19 mouse cellular contexts compared by ENCODE assay signal in genomic region chr5:140174066-140174465, GRCm38 (mm10).
DNase-seq lines count a peak whose midpoint lies in the region; ATAC-seq and TF ChIP-seq lines count a peak whose summit lies in the region.
"Had no signal": no experiment of that assay in that cellular context is flagged by ENCODE, and none has a peak within 500 bp of the region (broad histone marks: within the 10 kb centered on the region; RNA-seq: fewer than 3 reads in every experiment).

No protein-coding gene starts in this region.

- no peak for DNase-seq in limb, embryonic 10.5 days (ENCODE audit: low spot score)
- DNase-seq in brain, embryonic 14.5 days (ENCODE audit: low read depth) = peak; percentile 66
- DNase-seq in retina, embryonic 14.5 days (ENCODE audit: low spot score) = no peak
- DNase-seq in lung, postnatal 4 days = no peak
- DNase-seq in right cerebral cortex, postnatal 25 days = no peak
- DNase-seq: B cell, adult 2 months; layer of hippocampus, postnatal 36 days; liver, embryonic 13.5 days; retina, postnatal 1 day; thymus, postnatal 14 days had no signal

- no peak overlapping the region for H3K27ac ChIP-seq in limb, embryonic 12.5 days
- no peak overlapping the region for H3K27ac ChIP-seq in limb, embryonic 10.5 days
- peak overlapping the region; percentile 59 for H3K27ac ChIP-seq in hindbrain, embryonic 13.5 days
- peak overlapping the region; percentile 27 for H3K27ac ChIP-seq in midbrain, embryonic 15.5 days
- H3K27ac ChIP-seq: embryonic facial prominence, embryonic 13.5 days; intestine, embryonic 15.5 days; liver, embryonic 13.5 days; lung, embryonic 15.5 days; stomach, embryonic 15.5 days had no signal

- no peak for TF ChIP-seq CTCF in brain, embryonic 14.5 days (IDR thresholded peaks at IDR 0.05; ENCODE audit: borderline replicate concordance, extremely low read depth, insufficient read depth, insufficient read length)

- no peak for TF ChIP-seq POLR2A in brain, embryonic 14.5 days (IDR thresholded peaks at IDR 0.05; ENCODE audit: borderline replicate concordance, extremely low read depth, insufficient read depth, insufficient read length, poor library complexity, severe bottlenecking)

- no peak overlapping the region for H3K4me2 ChIP-seq in limb, embryonic 12.5 days
- H3K4me2 ChIP-seq in hindbrain, embryonic 13.5 days = no peak overlapping the region
- no peak overlapping the region for H3K4me2 ChIP-seq in midbrain, embryonic 15.5 days
- H3K4me2 ChIP-seq: embryonic facial prominence, embryonic 13.5 days; heart, embryonic 12.5 days; intestine, embryonic 15.5 days; liver, embryonic 13.5 days; lung, embryonic 15.5 days; stomach, embryonic 15.5 days had no signal

- H3K9me3 ChIP-seq in limb, embryonic 12.5 days = no peaks in the 10 kb centered on the region
- H3K9me3 ChIP-seq in limb, embryonic 10.5 days (replicated peaks) = no peaks in the 10 kb centered on the region
- H3K9me3 ChIP-seq in hindbrain, embryonic 13.5 days = no peaks in the 10 kb centered on the region
- H3K9me3 ChIP-seq in midbrain, embryonic 15.5 days = no peaks in the 10 kb centered on the region
- H3K9me3 ChIP-seq: embryonic facial prominence, embryonic 13.5 days; G1E; heart, embryonic 12.5 days; intestine, embryonic 15.5 days; liver, embryonic 13.5 days; lung, embryonic 15.5 days; stomach, embryonic 15.5 days had no signal

- 53% methylated on average over 3 of the region's 3 CpGs for WGBS in limb, embryonic 12.5 days
- WGBS in limb, embryonic 10.5 days = 32% methylated on average over 3 of the region's 3 CpGs
- 13% methylated on average over 3 of the region's 3 CpGs for WGBS in hindbrain, embryonic 13.5 days
- 15% methylated on average over 3 of the region's 3 CpGs for WGBS in midbrain, embryonic 15.5 days

- no peak overlapping the region for H3K4me3 ChIP-seq in limb, embryonic 12.5 days (replicated peaks)
- H3K4me3 ChIP-seq in limb, embryonic 10.5 days = no peak overlapping the region
- no peak overlapping the region for H3K4me3 ChIP-seq in hindbrain, embryonic 13.5 days
- H3K4me3 ChIP-seq in midbrain, embryonic 15.5 days = no peak overlapping the region
- H3K4me3 ChIP-seq: embryonic facial prominence, embryonic 13.5 days; heart, embryonic 12.5 days; intestine, embryonic 15.5 days; liver, embryonic 13.5 days; lung, embryonic 15.5 days; stomach, embryonic 15.5 days had no signal

- ATAC-seq in limb, embryonic 12.5 days (ENCODE audit: insufficient number of reproducible peaks, insufficient read depth, low FRiP score, low TSS enrichment, low read depth) = no peak
- no peak for ATAC-seq in hindbrain, embryonic 13.5 days (ENCODE audit: low FRiP score)
- ATAC-seq in midbrain, embryonic 15.5 days (replicated peaks) = peak; percentile 34; the same call in 1 of the 2 replicates
- ATAC-seq: intestine, embryonic 15.5 days had no signal

- H3K9ac ChIP-seq in limb, embryonic 12.5 days (replicated peaks) = 0 out of 2 replicates have a peak overlapping the region, but pooled peaks have one; percentile 23
- 0 out of 2 replicates have a peak overlapping the region, but pooled peaks have one; percentile 24 for H3K9ac ChIP-seq in hindbrain, embryonic 13.5 days
- H3K9ac ChIP-seq in midbrain, embryonic 15.5 days = no peak overlapping the region
- H3K9ac ChIP-seq: embryonic facial prominence, embryonic 13.5 days; heart, embryonic 12.5 days; intestine, embryonic 15.5 days; liver, embryonic 13.5 days; lung, embryonic 15.5 days; stomach, embryonic 15.5 days had no signal

- H3K27me3 ChIP-seq in limb, embryonic 12.5 days = no peaks in the 10 kb centered on the region
- H3K27me3 ChIP-seq in limb, embryonic 10.5 days (ENCODE audit: low read depth, poor library complexity, severe bottlenecking) = no peaks in the 10 kb centered on the region
- no peaks in the 10 kb centered on the region for H3K27me3 ChIP-seq in hindbrain, embryonic 13.5 days
- no peaks in the 10 kb centered on the region for H3K27me3 ChIP-seq in midbrain, embryonic 15.5 days (replicated peaks)
- H3K27me3 ChIP-seq: embryonic facial prominence, embryonic 13.5 days; heart, embryonic 12.5 days; intestine, embryonic 15.5 days; liver, embryonic 13.5 days; lung, embryonic 15.5 days; stomach, embryonic 15.5 days had no signal

- no peaks in the 10 kb centered on the region; the same call in 1 of the 2 replicates for H3K36me3 ChIP-seq in limb, embryonic 12.5 days
- H3K36me3 ChIP-seq in limb, embryonic 10.5 days = no peaks in the 10 kb centered on the region
- H3K36me3 ChIP-seq in hindbrain, embryonic 13.5 days = no peaks in the 10 kb centered on the region
- no peaks in the 10 kb centered on the region for H3K36me3 ChIP-seq in midbrain, embryonic 15.5 days (replicated peaks)
- H3K36me3 ChIP-seq: embryonic facial prominence, embryonic 13.5 days; heart, embryonic 12.5 days; intestine, embryonic 15.5 days; liver, embryonic 13.5 days; lung, embryonic 15.5 days; stomach, embryonic 15.5 days had no signal

- peaks cover 34% of the 10 kb centered on the region for H3K4me1 ChIP-seq in limb, embryonic 12.5 days (replicated peaks)
- H3K4me1 ChIP-seq in limb, embryonic 10.5 days = peaks cover 31% of the 10 kb centered on the region
- peaks cover 56% of the 10 kb centered on the region for H3K4me1 ChIP-seq in hindbrain, embryonic 13.5 days (replicated peaks)
- peaks cover 37% of the 10 kb centered on the region for H3K4me1 ChIP-seq in midbrain, embryonic 15.5 days
- H3K4me1 ChIP-seq: intestine, embryonic 15.5 days had no signal

Comparison
In these comparisons a context has a peak if more than half of its experiments do, and no peak if none do; other contexts are left out.
1. H3K27ac ChIP-seq: peak in hindbrain, embryonic 13.5 days (single experiment) and midbrain, embryonic 15.5 days (single experiment); none in limb, embryonic 12.5 days (single experiment) and limb, embryonic 10.5 days (single experiment).